Mouse (Mus musculus) ES-E14 (cell line): ENCODE data around the gene Hoxa13.

Experiments
- CHD2 ChIP-seq: IDR thresholded peaks from 2 replicates; pipeline ENCODE4 v1.6.1; 2014; ENCODE audit warnings: mild to moderate bottlenecking, low read depth, low read length, inconsistent platforms
- HCFC1 ChIP-seq: IDR thresholded peaks from 2 replicates; pipeline ENCODE4 v1.6.1; 2012; ENCODE audit warnings: low read length, inconsistent platforms, borderline replicate concordance; ENCODE audit not compliant: insufficient read depth
- MAFK ChIP-seq: IDR thresholded peaks from 2 replicates; pipeline ENCODE4 v1.6.1; 2014; ENCODE audit warnings: mild to moderate bottlenecking, low read depth, low read length, inconsistent platforms; ENCODE audit not compliant: insufficient read depth
- ZC3H11A ChIP-seq: IDR thresholded peaks from 2 replicates; pipeline ENCODE4 v1.6.1; 2012; ENCODE audit warnings: low read depth, mild to moderate bottlenecking, inconsistent platforms, low read length, borderline replicate concordance

GRCm38 (mm10) chr6:52225612-52226568 lies 34.8 kb downstream of the Hoxa13 start:
- TF ChIP-seq CHD2: no peak
- no peak for TF ChIP-seq ZC3H11A
- TF ChIP-seq MAFK: no peak
- TF ChIP-seq HCFC1: no peak
